Mouse (Mus musculus) embryonic fibroblast, embryonic 13.5 days (primary cell): ENCODE results near the gene Slc8a3.

ENCODE experiments used
- CTCF ChIP-seq: IDR thresholded peaks from 2 replicates; pipeline ENCODE4 v1.5.1; 2011; ENCODE audit warnings: mild to moderate bottlenecking, control low read depth, low read length, moderate library complexity, borderline replicate concordance; ENCODE audit not compliant: insufficient read depth
- POLR2A ChIP-seq: IDR thresholded peaks from 2 replicates; pipeline ENCODE4 v1.6.1; 2011; ENCODE audit warnings: low read depth, mild to moderate bottlenecking, control low read depth, low read length, moderate library complexity

DNA sequence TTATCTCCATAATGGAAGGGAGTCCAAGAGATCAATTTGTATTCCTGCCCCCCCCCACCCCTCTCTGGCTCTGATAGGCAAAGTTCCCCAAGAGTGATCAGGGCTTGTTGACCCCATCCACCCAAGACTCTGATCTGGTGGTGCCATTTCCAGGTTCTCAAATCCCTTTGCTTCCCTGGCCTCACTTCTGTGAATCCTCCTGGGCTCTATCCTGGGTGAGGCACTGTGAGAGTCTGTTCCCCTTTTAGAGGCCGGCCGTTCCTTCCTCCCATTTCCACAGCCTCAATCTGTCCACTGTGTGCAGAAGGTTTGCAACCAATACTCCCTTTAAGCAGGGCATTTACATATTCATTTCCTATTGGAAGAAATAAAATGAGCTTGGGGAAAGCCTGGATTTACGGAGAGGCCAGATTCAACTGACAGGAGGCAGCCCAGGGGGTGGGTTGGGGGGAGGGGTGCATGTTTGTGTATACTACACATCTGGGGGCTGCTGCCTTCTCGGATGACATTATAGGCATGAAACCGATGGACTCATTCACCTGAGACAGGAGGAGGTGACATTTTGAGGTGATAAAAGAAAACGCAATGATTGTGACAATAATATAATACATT, 106.9 kb downstream of the Slc8a3 start:
- no peak for TF ChIP-seq POLR2A
- no peak for TF ChIP-seq CTCF
